Mouse (Mus musculus) CH12.LX (cell line): ENCODE data around the gene Dock3. TPM values are rescaled to one million over a fixed set of nuclear protein-coding genes. Genes with fewer than 3 reads are reported as not detected.

Experiments
- DNase-seq: peaks from one replicate; pipeline ENCODE4 v3.0.0-alpha.2; 2013; ENCODE audit errors: extremely low read depth
- H3K27ac ChIP-seq: 2 replicates; pipeline ENCODE4 v1.5.1; 2012; ENCODE audit warnings: low read depth, mild to moderate bottlenecking, control low read depth, moderate library complexity; ENCODE audit not compliant: insufficient read depth
- H3K27me3 ChIP-seq: replicated peaks from 2 replicates; pipeline ENCODE3; 2012; ENCODE audit warnings: inconsistent platforms
- H3K36me3 ChIP-seq, 2 experiments: replicated peaks in 1 of 2; 2 replicates each; pipeline versions ENCODE3 to v1.6.1; 2012; ENCODE audit warnings: inconsistent platforms in 1 of 2, low read length in 1 of 2, mild to moderate bottlenecking in 1 of 2, mixed read lengths in 1 of 2, moderate library complexity in 1 of 2; ENCODE audit not compliant: control insufficient read depth in 1 of 2, insufficient read depth in 1 of 2
- H3K4me1 ChIP-seq, 2 experiments: 2 replicates each; pipeline ENCODE4 v1.6.1; 2012; ENCODE audit warnings: inconsistent platforms in 1 of 2, moderate library complexity in 1 of 2; ENCODE audit not compliant: insufficient read depth in 2 of 2, control insufficient read depth in 1 of 2
- H3K4me2 ChIP-seq: 2 replicates; pipeline ENCODE4 v1.6.1; 2012; ENCODE audit warnings: low read depth, mild to moderate bottlenecking, control low read depth; ENCODE audit not compliant: poor library complexity, insufficient read depth, severe bottlenecking
- H3K4me3 ChIP-seq, 3 experiments: fragments of 150-350 bp in 1 of 3; sonication (generic) in 1 of 3; replicated peaks in 1 of 3; 2 replicates each; pipeline versions ENCODE3 to v1.5.1; 2011 to 2012; ENCODE audit warnings: low read depth in 2 of 3, low read length in 2 of 3, mild to moderate bottlenecking in 2 of 3, moderate library complexity in 2 of 3, control low read depth in 1 of 3, improper control_type of control experiment in 1 of 3, inconsistent platforms in 1 of 3, mixed read lengths in 1 of 3; ENCODE audit not compliant: poor library complexity in 1 of 3
- H3K79me2 ChIP-seq: replicated peaks from 2 replicates; pipeline ENCODE4 v1.6.1; 2012; ENCODE audit warnings: mild to moderate bottlenecking, moderate library complexity; ENCODE audit not compliant: control insufficient read depth, poor library complexity, insufficient read depth, severe bottlenecking; ENCODE audit errors: extremely low read depth
- H3K9ac ChIP-seq: 2 replicates; pipeline ENCODE4 v1.6.1; 2012; ENCODE audit warnings: low read depth, mild to moderate bottlenecking, control low read depth, moderate library complexity; ENCODE audit not compliant: insufficient read depth
- H3K9me3 ChIP-seq: replicated peaks from 2 replicates; pipeline ENCODE3; 2012; ENCODE audit warnings: low read length, inconsistent platforms, mixed read lengths
- BHLHE40 ChIP-seq: IDR thresholded peaks from 2 replicates; pipeline ENCODE4 v1.6.1; 2011; ENCODE audit warnings: mild to moderate bottlenecking, low read depth, low read length, improper control_type of control experiment
- CHD1 ChIP-seq: IDR thresholded peaks from 2 replicates; pipeline ENCODE4 v1.6.1; 2012; ENCODE audit warnings: low read depth, low read length, improper control_type of control experiment, inconsistent platforms
- ELF1 ChIP-seq: IDR thresholded peaks from 2 replicates; pipeline ENCODE4 v1.6.1; 2014; ENCODE audit warnings: low read depth, mild to moderate bottlenecking, inconsistent platforms, low read length, improper control_type of control experiment
- EP300 ChIP-seq: IDR thresholded peaks from 2 replicates; pipeline ENCODE4 v1.6.1; 2011; ENCODE audit warnings: low read length, improper control_type of control experiment
- ETS1 ChIP-seq: conservative IDR thresholded peaks from 2 replicates; pipeline ENCODE4 v1.6.1; 2012; ENCODE audit warnings: low read depth, mild to moderate bottlenecking, inconsistent platforms, low read length, improper control_type of control experiment, moderate library complexity
- GABPA ChIP-seq: IDR thresholded peaks from 2 replicates; pipeline ENCODE4 v1.6.1; 2012; ENCODE audit warnings: low read depth, low read length, improper control_type of control experiment, inconsistent platforms; ENCODE audit not compliant: insufficient replicate concordance
- IRF4 ChIP-seq: IDR thresholded peaks from 2 replicates; pipeline ENCODE4 v1.6.1; 2014; ENCODE audit warnings: low read depth, mild to moderate bottlenecking, inconsistent platforms, low read length, improper control_type of control experiment
- JUND ChIP-seq: conservative IDR thresholded peaks from 2 replicates; pipeline ENCODE4 v1.6.1; 2011; ENCODE audit warnings: low read depth, low read length, improper control_type of control experiment
- KAT2A ChIP-seq: IDR thresholded peaks from 2 replicates; pipeline ENCODE4 v1.6.1; 2012; ENCODE audit warnings: low read length, improper control_type of control experiment, inconsistent platforms; ENCODE audit not compliant: insufficient replicate concordance
- MAFK ChIP-seq: IDR thresholded peaks from 2 replicates; pipeline ENCODE4 v1.6.1; 2011; ENCODE audit warnings: low read length, improper control_type of control experiment; ENCODE audit not compliant: insufficient replicate concordance
- MAX ChIP-seq: IDR thresholded peaks from 2 replicates; pipeline ENCODE4 v1.6.1; 2011; ENCODE audit warnings: low read length, improper control_type of control experiment
- MAZ ChIP-seq: IDR thresholded peaks from 2 replicates; pipeline ENCODE4 v1.6.1; 2012; ENCODE audit warnings: low read depth, mild to moderate bottlenecking, inconsistent platforms, low read length, improper control_type of control experiment, moderate library complexity
- MEF2A ChIP-seq: IDR thresholded peaks from 2 replicates; pipeline ENCODE4 v1.6.1; 2014; ENCODE audit warnings: low read depth, mild to moderate bottlenecking, inconsistent platforms, low read length, improper control_type of control experiment, borderline replicate concordance
- MXI1 ChIP-seq: IDR thresholded peaks from 2 replicates; pipeline ENCODE4 v1.6.1; 2011; ENCODE audit warnings: mild to moderate bottlenecking, low read depth, low read length, improper control_type of control experiment
- MYC ChIP-seq: IDR thresholded peaks from 2 replicates; pipeline ENCODE4 v1.6.1; 2011; ENCODE audit warnings: low read depth, mild to moderate bottlenecking, improper control_type of control experiment, low read length
- NELFE ChIP-seq: IDR thresholded peaks from 2 replicates; pipeline ENCODE4 v1.6.1; 2011; ENCODE audit warnings: low read depth, low read length, improper control_type of control experiment
- NRF1 ChIP-seq: IDR thresholded peaks from 2 replicates; pipeline ENCODE4 v1.6.1; 2014; ENCODE audit warnings: low read depth, mild to moderate bottlenecking, inconsistent platforms, low read length, improper control_type of control experiment, moderate library complexity
- POLR2AphosphoS2 ChIP-seq: IDR thresholded peaks from 2 replicates; pipeline ENCODE4 v1.6.1; 2011; ENCODE audit warnings: low read depth, low read length, improper control_type of control experiment
- RAD21 ChIP-seq: IDR thresholded peaks from 2 replicates; pipeline ENCODE4 v1.6.1; 2011; ENCODE audit warnings: low read depth, mild to moderate bottlenecking, low read length, improper control_type of control experiment, moderate library complexity
- SIN3A ChIP-seq: IDR thresholded peaks from 2 replicates; pipeline ENCODE4 v1.6.1; 2012; ENCODE audit warnings: low read length, improper control_type of control experiment, inconsistent platforms
- SMC3 ChIP-seq: IDR thresholded peaks from 2 replicates; pipeline ENCODE4 v1.6.1; 2011; ENCODE audit warnings: low read depth, low read length, improper control_type of control experiment
- TBP ChIP-seq: conservative IDR thresholded peaks from 2 replicates; pipeline ENCODE4 v1.6.1; 2011; ENCODE audit warnings: low read depth, low read length, improper control_type of control experiment
- UBTF ChIP-seq: IDR thresholded peaks from 2 replicates; pipeline ENCODE4 v1.6.1; 2012; ENCODE audit warnings: low read depth, mild to moderate bottlenecking, inconsistent platforms, low read length, improper control_type of control experiment, moderate library complexity
- USF1 ChIP-seq: IDR thresholded peaks from 2 replicates; pipeline ENCODE4 v1.6.1; 2014; ENCODE audit warnings: low read depth, mild to moderate bottlenecking, inconsistent platforms, low read length, improper control_type of control experiment
- ZC3H11A ChIP-seq: IDR thresholded peaks from 2 replicates; pipeline ENCODE4 v1.6.1; 2012; ENCODE audit warnings: low read depth, mild to moderate bottlenecking, inconsistent platforms, low read length, improper control_type of control experiment
- ZKSCAN1 ChIP-seq: IDR thresholded peaks from 2 replicates; pipeline ENCODE4 v1.6.1; 2012; ENCODE audit warnings: low read depth, inconsistent platforms, low read length, improper control_type of control experiment, borderline replicate concordance
- ZMIZ1 ChIP-seq: IDR thresholded peaks from 2 replicates; pipeline ENCODE4 v1.6.1; 2012; ENCODE audit warnings: low read depth, mild to moderate bottlenecking, inconsistent platforms, low read length, improper control_type of control experiment
- ZNF384 ChIP-seq: IDR thresholded peaks from 2 replicates; pipeline ENCODE4 v1.6.1; 2012; ENCODE audit warnings: low read depth, low read length, improper control_type of control experiment, inconsistent platforms
- dilution Hi-C: fragments of 300-500 bp; cut with MboI; formaldehyde crosslinking; loops from 2 replicates; pipeline ENCODE4 v1.14.3; 2020; ENCODE audit warnings: low sequenced_read_pairs; ENCODE audit not compliant: extremely low pct_unique_long_range_greater_than_20kb, extremely low pct_ligation_motif_present
- in situ Hi-C: fragments of 300-500 bp; cut with MboI; formaldehyde crosslinking; loops from 3 replicates; pipeline ENCODE4 v1.14.3; 2019; ENCODE audit warnings: low sequenced_read_pairs, low pct_ligation_motif_present, low pct_unique_long_range_greater_than_20kb, mixed read lengths
- polyA plus RNA-seq: library from polyadenylated mRNA; unstranded; fragments of >175 nt; gene quantifications from 2 replicates; pipeline ENCODE4 v1.2.1, GENCODE M21; 2012; ENCODE audit warnings: low read depth; ENCODE audit not compliant: insufficient read length
- total RNA-seq, 2 experiments: library from RNA; depleted of rRNA; stranded (reverse); fragments of 300-350 nt in 1 of 2; fragments of >200 nt in 1 of 2; gene quantifications; 2 replicates each; pipeline ENCODE4 v1.2.3; 2012 to 2014

Dock3 gene
- total and polyA plus RNA-seq, 3 experiments, result 0.30 TPM; not detected in 2

DNA sequence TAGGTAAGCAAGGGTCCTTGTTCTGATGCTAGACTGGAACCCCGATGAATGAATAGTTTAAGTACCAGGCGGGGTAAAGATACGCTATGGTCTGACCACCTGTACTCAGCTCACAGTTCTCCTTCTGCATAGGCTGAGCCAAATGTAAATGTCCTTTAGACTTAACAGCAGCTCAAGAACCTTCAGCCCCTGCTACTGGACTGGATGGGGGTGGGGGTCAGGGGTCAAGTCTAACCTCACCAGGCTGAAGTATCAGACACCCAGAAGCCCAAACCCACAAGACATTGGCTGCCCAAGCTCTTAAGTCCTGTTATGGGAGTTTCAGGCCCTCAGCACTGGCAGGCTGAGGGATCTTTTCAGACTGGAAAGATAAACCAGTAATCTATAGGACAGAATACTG is 343.4 kb downstream of the Dock3 start:
- Histone ChIP-seq H3K9ac (no peak overlapping the region), H3K79me2 (peaks cover 53% of the 10 kb centered on the region), H3K36me3 (peaks cover 30 to 51% of the 10 kb centered on the region in 2 experiments), H3K4me1 (peaks cover 18 to 63% of the 10 kb centered on the region in 2 experiments), H3K27ac (no peak overlapping the region), H3K4me3 (no peak overlapping the region), H3K9me3 (no peaks in the 10 kb centered on the region), H3K4me2 (no peak overlapping the region), H3K27me3 (no peaks in the 10 kb centered on the region)
- dilution Hi-C loops (no loop called here), in situ Hi-C loops (no loop called here)
- no peak for TF ChIP-seq IRF4
- TF ChIP-seq EP300, result no peak
- TF ChIP-seq MAFK, result no peak
- no peak for TF ChIP-seq KAT2A
- no peak for TF ChIP-seq ZKSCAN1
- TF ChIP-seq BHLHE40, result no peak
- TF ChIP-seq CHD1, result no peak
- no peak for TF ChIP-seq MYC
- TF ChIP-seq USF1, result no peak
- no peak for TF ChIP-seq ZNF384
- no peak for TF ChIP-seq SMC3
- TF ChIP-seq SIN3A, result no peak
- TF ChIP-seq ZC3H11A, result no peak
- DNase-seq, result no peak

DNA sequence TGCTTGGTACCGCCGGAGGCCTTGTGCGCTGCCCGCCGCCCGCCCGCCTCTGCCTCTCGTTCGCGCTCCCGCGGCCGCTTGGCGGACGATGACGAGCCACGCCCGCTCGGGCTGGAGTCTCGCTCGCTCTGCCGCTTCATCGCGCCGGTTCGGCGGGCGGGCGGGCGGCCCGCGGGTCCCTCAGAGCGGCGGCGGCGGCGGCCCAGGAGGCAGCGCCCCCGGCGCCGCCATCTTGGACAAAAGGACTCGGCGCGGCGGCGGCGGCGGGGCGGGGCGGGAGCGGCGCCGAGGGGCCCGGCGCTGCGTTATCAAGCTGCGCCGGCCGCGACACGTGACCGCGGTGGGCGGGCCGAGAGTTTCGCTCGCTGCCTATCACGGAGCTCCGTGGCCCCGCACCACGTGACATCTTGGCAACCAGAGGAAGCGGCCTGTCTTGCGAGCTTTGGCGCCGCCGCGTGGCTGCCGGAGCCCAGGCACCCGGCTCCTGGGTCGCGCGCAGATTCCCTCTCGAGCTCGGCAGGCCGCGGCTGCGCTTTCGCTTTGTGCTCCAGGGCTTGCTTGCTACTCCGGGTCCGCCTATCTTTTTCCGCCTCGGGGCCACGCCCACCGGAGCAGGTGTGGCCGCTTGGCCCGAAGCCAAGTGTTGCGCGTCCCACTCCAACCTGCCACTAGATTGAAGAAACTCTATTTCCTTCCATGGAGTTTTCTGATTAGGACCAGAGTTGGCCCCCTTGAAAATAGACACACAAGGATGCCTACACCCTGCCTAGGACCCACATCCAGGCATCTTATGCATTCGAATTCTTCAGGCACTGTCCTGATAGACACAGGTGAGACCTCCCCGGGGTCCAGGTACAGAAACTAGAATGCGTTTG is 344.6 kb downstream of the Dock3 start, which contains the start of gene Rbm15b:
Gene Rbm15b, minus strand, starts transcription at position 601 of the 875 bp plus-strand sequence.
- peaks cover 23 to 72% of the 10 kb centered on the region in 2 experiments for H3K4me1 ChIP-seq
- in situ Hi-C loops (no loop called here), dilution Hi-C loops (no loop called here)
- H3K9ac ChIP-seq, result peak within 1 kb of the TSS; percentile 95
- H3K36me3 ChIP-seq, result peaks cover 39 to 62% of the 10 kb centered on the region in 2 experiments
- DNase-seq, result peak; percentile 98
- peak within 1 kb of the TSS; percentile 59 to 84 (median 84) for H3K4me3 ChIP-seq
- peak within 1 kb of the TSS; percentile 47; the same call in 1 of the 2 replicates for H3K27ac ChIP-seq
- H3K4me2 ChIP-seq, result peak within 1 kb of the TSS; percentile 58
- H3K79me2 ChIP-seq, result peaks cover 60% of the 10 kb centered on the region
- H3K9me3 ChIP-seq, result no peaks in the 10 kb centered on the region
- H3K27me3 ChIP-seq, result no peaks in the 10 kb centered on the region
- no peak for TF ChIP-seq TBP
- TF ChIP-seq MXI1, result peak; percentile 91
- TF ChIP-seq ZNF384, result no peak
- TF ChIP-seq ZMIZ1, result no peak; the same call in 1 of the 2 replicates
- TF ChIP-seq NELFE, result peak; percentile 39; the same call in 1 of the 2 replicates
- peak; percentile 82 for TF ChIP-seq NRF1
- TF ChIP-seq SMC3, result peak; percentile 53
- TF ChIP-seq GABPA, result no peak; the same call in 1 of the 2 replicates
- TF ChIP-seq MEF2A, result peak; percentile 78; the same call in 1 of the 2 replicates
- TF ChIP-seq IRF4, result peak; percentile 53
- TF ChIP-seq MAFK, result no peak
- TF ChIP-seq USF1, result peak; percentile 98
- peak; percentile 69; the same call in 1 of the 2 replicates for TF ChIP-seq KAT2A
- TF ChIP-seq ZKSCAN1, result no peak
- TF ChIP-seq MYC, result no peak; the same call in 1 of the 2 replicates
- peak; percentile 98 for TF ChIP-seq MAX
- peak; percentile 92 for TF ChIP-seq POLR2AphosphoS2
- peak; percentile 83 for TF ChIP-seq ELF1
- peak; percentile 62 for TF ChIP-seq RAD21
- no peak for TF ChIP-seq ETS1
- TF ChIP-seq MAZ, result no peak
- peak; percentile 87 for TF ChIP-seq BHLHE40
- TF ChIP-seq JUND, result no peak
- TF ChIP-seq SIN3A, result peak; percentile 85
- peak; percentile 82; the same call in 1 of the 2 replicates for TF ChIP-seq UBTF
